Mouse (Mus musculus): Measurements from ENCODE around the gene Nubp2. TPM values are rescaled to one million over a fixed set of nuclear protein-coding genes. Genes with fewer than 3 reads are reported as not detected.

Nubp2 gene
- total and polyA plus RNA-seq, 2 experiments: 16.2 to 30.2 TPM

DNA sequence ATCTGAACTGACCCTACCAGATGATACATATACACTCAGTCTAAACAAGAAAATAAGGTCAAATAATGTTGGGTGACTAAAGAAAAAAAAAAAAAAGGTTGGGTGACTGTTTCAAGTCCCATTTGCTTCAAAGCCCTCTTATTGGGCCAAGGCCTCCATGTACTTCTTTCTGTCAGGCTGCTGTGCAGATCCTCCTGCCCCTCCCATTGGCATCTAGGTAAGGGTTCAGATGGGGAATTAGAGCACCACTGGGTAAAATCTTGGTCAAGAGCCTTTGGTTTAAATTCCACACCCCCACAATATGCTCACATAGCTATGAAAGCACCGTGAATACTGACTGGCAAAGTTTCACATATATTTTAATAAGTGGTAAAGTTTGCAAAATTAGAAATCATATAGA is 37.1 kb upstream of the Nubp2 start:
- Histone ChIP-seq H3K9ac (ENCODE audit: low read depth, low read length) (no peak overlapping the region), H3K27ac (replicated peaks; ENCODE audit: insufficient read depth, low read depth, low read length) (no peak overlapping the region), H3K4me1 (ENCODE audit: control insufficient read depth, insufficient read depth, low read length) (no peaks in the 10 kb centered on the region), H3K36me3 (ENCODE audit: control insufficient read depth, insufficient read depth, low read length) (peaks cover 49% of the 10 kb centered on the region), H3K79me2 (ENCODE audit: control insufficient read depth, insufficient read depth, low read length) (no peaks in the 10 kb centered on the region; the same call in 1 of the 2 replicates), H3K4me3 (ENCODE audit: insufficient read depth, low read depth, low read length) (no peak overlapping the region), H3K27me3 (ENCODE audit: control insufficient read depth, insufficient read depth, low read length) (no peaks in the 10 kb centered on the region)
- no peak for TF ChIP-seq CTCF (IDR thresholded peaks at IDR 0.05; ENCODE audit: low read depth, low read length)
- TF ChIP-seq POLR2A (IDR thresholded peaks at IDR 0.05; ENCODE audit: extremely low read depth, insufficient read depth, low read length): no peak
- DNase-seq (ENCODE audit: extremely low read depth, low read depth, low spot score): no peak
- WGBS: 95% methylated on average over 1 of the region's 1 CpGs

DNA sequence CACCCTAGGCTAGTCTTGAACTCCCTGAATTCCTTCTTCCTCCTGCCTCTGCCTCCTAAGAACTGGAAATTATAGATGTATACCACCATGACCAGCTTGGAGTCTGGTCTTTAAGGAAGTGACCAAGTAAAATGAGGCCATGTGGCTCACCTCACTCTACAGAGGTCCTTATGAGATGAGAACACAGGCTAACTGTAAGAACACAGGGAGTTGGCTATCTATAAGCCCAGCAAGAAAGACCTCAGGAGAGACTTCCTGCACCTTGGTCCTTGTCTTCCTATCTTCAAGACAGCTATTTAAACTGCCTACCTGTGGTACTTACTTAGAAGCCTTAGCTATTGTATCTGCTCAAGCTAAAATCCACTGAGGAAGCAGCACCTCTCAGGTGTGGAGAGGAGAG is 27.8 kb upstream of the Nubp2 start:
- no peak overlapping the region for H3K4me3 ChIP-seq (ENCODE audit: insufficient read depth, low read depth, low read length)
- H3K36me3 ChIP-seq (ENCODE audit: control insufficient read depth, insufficient read depth, low read length): peaks cover 51% of the 10 kb centered on the region
- no peaks in the 10 kb centered on the region for H3K27me3 ChIP-seq (ENCODE audit: control insufficient read depth, insufficient read depth, low read length)
- TF ChIP-seq CTCF (IDR thresholded peaks at IDR 0.05; ENCODE audit: low read depth, low read length): no peak
- H3K27ac ChIP-seq (replicated peaks; ENCODE audit: insufficient read depth, low read depth, low read length): no peak overlapping the region
- H3K79me2 ChIP-seq (ENCODE audit: control insufficient read depth, insufficient read depth, low read length): no peaks in the 10 kb centered on the region
- H3K9ac ChIP-seq (ENCODE audit: low read depth, low read length): no peak overlapping the region
- no peak for DNase-seq (ENCODE audit: extremely low read depth, low read depth, low spot score)
- no peaks in the 10 kb centered on the region for H3K4me1 ChIP-seq (ENCODE audit: control insufficient read depth, insufficient read depth, low read length)

DNA sequence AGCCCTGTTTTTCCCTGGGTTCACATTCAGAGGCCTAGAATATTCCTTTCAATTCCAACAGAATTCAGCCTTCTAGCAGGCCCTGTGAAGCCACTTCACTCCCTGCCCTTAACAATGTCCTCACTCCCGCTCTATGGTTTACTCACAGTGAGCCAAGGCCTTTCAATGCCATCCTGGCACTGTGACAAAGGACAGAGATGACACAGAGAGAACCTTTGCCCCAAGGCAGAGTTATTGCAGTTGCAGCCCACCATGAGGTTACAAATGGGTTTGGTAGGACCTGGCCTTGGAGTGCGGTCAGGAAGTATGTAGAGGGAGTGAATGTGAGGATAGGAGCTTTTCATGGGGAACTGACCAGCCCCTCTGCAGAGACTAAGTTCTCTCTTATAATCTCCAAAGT is 21.4 kb upstream of the Nubp2 start:
- 49% methylated on average over 2 of the region's 2 CpGs for WGBS
- H3K36me3 ChIP-seq (ENCODE audit: control insufficient read depth, insufficient read depth, low read length): peaks cover 43% of the 10 kb centered on the region

DNA sequence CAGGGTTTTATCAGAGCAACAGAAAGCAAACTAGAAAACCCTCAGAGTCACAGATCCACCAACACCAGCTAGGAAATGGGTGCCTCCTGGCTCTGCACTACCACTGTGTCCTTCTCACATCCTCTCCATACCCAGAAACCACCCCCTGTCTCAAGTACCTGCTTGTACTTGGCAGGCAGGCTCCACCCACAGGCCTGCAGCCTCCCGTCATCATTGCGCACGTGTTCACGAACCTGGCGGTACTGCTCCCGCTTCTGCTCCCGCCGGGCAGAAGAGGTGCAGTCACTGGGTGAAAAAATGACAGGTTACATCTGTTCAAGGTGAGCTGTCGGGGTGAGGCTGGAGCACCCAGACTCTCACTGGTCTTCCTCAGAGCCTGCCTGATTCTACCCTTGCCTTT is 17.6 kb upstream of the Nubp2 start:
- H3K9ac ChIP-seq (ENCODE audit: low read depth, low read length): no peak overlapping the region
- H3K27ac ChIP-seq (replicated peaks; ENCODE audit: insufficient read depth, low read depth, low read length): no peak overlapping the region
- TF ChIP-seq CTCF (IDR thresholded peaks at IDR 0.05; ENCODE audit: low read depth, low read length) (no peak), POLR2A (IDR thresholded peaks at IDR 0.05; ENCODE audit: extremely low read depth, insufficient read depth, low read length) (no peak)
- no peaks in the 10 kb centered on the region for H3K27me3 ChIP-seq (ENCODE audit: control insufficient read depth, insufficient read depth, low read length)
- no peak for DNase-seq (ENCODE audit: extremely low read depth, low read depth, low spot score)
- H3K4me1 ChIP-seq (ENCODE audit: control insufficient read depth, insufficient read depth, low read length): peaks cover 4% of the 10 kb centered on the region; the same call in 1 of the 2 replicates
- no peak overlapping the region for H3K4me3 ChIP-seq (ENCODE audit: insufficient read depth, low read depth, low read length)
- H3K36me3 ChIP-seq (ENCODE audit: control insufficient read depth, insufficient read depth, low read length): peaks cover 32% of the 10 kb centered on the region
- 93% methylated on average over 9 of the region's 9 CpGs for WGBS
- H3K79me2 ChIP-seq (ENCODE audit: control insufficient read depth, insufficient read depth, low read length): no peaks in the 10 kb centered on the region

More for the DNA sequence above, 21.4 kb upstream of the Nubp2 start:
- no peaks in the 10 kb centered on the region for H3K27me3 ChIP-seq (ENCODE audit: control insufficient read depth, insufficient read depth, low read length)
- no peak for TF ChIP-seq CTCF (IDR thresholded peaks at IDR 0.05; ENCODE audit: low read depth, low read length)
- no peak for TF ChIP-seq POLR2A (IDR thresholded peaks at IDR 0.05; ENCODE audit: extremely low read depth, insufficient read depth, low read length)
- no peak overlapping the region for H3K27ac ChIP-seq (replicated peaks; ENCODE audit: insufficient read depth, low read depth, low read length)
- no peaks in the 10 kb centered on the region for H3K79me2 ChIP-seq (ENCODE audit: control insufficient read depth, insufficient read depth, low read length)
- H3K9ac ChIP-seq (ENCODE audit: low read depth, low read length): no peak overlapping the region
- no peak overlapping the region for H3K4me3 ChIP-seq (ENCODE audit: insufficient read depth, low read depth, low read length)
- peak; percentile 72 for DNase-seq (ENCODE audit: extremely low read depth, low read depth, low spot score)
- H3K4me1 ChIP-seq (ENCODE audit: control insufficient read depth, insufficient read depth, low read length): peaks cover 4% of the 10 kb centered on the region; the same call in 1 of the 2 replicates

DNA sequence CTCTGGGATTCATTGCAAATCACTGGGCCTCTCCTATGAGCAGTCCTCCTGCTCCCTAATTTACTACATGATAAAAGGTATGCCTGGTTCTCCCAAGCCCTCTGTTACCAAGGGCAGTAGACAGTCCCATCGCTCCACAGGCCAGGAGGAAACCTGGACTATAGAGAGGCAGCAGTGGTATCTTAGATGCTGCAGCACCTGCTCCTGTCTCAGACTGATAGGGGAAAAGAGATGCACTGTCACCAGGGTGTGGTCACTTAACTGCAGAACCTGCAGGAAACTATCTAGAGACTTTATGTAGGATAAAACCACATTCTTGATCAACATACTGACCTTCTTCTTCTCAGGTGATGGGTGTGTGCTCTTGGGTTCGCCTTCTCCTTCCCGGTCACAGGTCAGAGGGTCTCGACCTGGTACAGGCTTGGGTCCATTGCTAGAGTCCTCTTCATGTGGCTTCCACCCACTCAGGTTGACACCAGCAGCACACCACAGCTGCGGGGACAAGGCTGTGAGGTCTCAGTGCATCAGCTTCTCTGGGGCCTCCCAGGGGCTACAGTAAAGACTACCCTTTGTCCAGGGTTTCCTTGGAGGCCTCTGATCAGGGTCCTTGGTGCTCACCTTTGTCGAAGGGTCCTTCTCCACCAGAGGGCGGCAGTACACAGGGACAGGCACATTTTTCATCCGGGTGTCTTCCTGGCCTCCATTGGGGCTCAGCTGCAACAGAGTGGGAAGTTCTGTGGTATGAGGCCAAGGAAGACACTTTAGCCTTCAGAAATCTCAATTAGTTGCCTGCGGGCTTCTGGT is 16.7 kb upstream of the Nubp2 start:
- DNase-seq (ENCODE audit: extremely low read depth, low read depth, low spot score): no peak
- Histone ChIP-seq H3K36me3 (ENCODE audit: control insufficient read depth, insufficient read depth, low read length) (peaks cover 29% of the 10 kb centered on the region), H3K27me3 (ENCODE audit: control insufficient read depth, insufficient read depth, low read length) (no peaks in the 10 kb centered on the region), H3K79me2 (ENCODE audit: control insufficient read depth, insufficient read depth, low read length) (no peaks in the 10 kb centered on the region), H3K4me3 (ENCODE audit: insufficient read depth, low read depth, low read length) (no peak overlapping the region), H3K9ac (ENCODE audit: low read depth, low read length) (no peak overlapping the region), H3K27ac (replicated peaks; ENCODE audit: insufficient read depth, low read depth, low read length) (no peak overlapping the region), H3K4me1 (ENCODE audit: control insufficient read depth, insufficient read depth, low read length) (peaks cover 4% of the 10 kb centered on the region; the same call in 1 of the 2 replicates)
- WGBS: 77% methylated on average over 9 of the region's 9 CpGs
- TF ChIP-seq POLR2A (IDR thresholded peaks at IDR 0.05; ENCODE audit: extremely low read depth, insufficient read depth, low read length): no peak
- peak; percentile 56 for TF ChIP-seq CTCF (IDR thresholded peaks at IDR 0.05; ENCODE audit: low read depth, low read length)

DNA sequence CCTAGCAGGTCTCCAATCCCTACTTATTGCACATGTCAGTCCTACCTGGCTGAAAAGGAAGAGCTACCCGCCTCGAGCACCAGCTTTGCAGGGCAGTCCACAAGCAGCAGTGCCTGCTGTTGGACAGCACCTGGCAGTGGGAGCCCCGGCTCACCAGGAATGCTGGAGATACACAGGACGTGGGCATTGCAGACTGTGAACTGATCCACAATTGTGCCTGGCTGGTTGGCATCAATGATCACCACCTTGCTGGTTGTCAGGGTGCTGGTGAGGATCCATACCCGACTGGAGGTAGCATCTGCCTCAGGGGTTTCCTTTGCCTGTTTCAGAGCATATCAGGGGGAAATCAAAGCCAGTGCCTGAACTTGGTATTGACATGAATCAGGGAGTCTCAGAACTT is 16.0 kb upstream of the Nubp2 start:
- H3K9ac ChIP-seq (ENCODE audit: low read depth, low read length): no peak overlapping the region
- TF ChIP-seq POLR2A (IDR thresholded peaks at IDR 0.05; ENCODE audit: extremely low read depth, insufficient read depth, low read length) (no peak), CTCF (IDR thresholded peaks at IDR 0.05; ENCODE audit: low read depth, low read length) (no peak)
- H3K79me2 ChIP-seq (ENCODE audit: control insufficient read depth, insufficient read depth, low read length): no peaks in the 10 kb centered on the region
- H3K4me1 ChIP-seq (ENCODE audit: control insufficient read depth, insufficient read depth, low read length): peaks cover 4% of the 10 kb centered on the region
- 94% methylated on average over 5 of the region's 5 CpGs for WGBS
- no peaks in the 10 kb centered on the region for H3K27me3 ChIP-seq (ENCODE audit: control insufficient read depth, insufficient read depth, low read length)
- DNase-seq (ENCODE audit: extremely low read depth, low read depth, low spot score): no peak
- H3K27ac ChIP-seq (replicated peaks; ENCODE audit: insufficient read depth, low read depth, low read length): no peak overlapping the region
- peaks cover 29% of the 10 kb centered on the region for H3K36me3 ChIP-seq (ENCODE audit: control insufficient read depth, insufficient read depth, low read length)
- H3K4me3 ChIP-seq (ENCODE audit: insufficient read depth, low read depth, low read length): no peak overlapping the region
